Mouse (Mus musculus) common myeloid progenitor, adult 5-6 weeks (primary cell): ENCODE measurements around the gene Igdcc3. TPM values are rescaled to one million over a fixed set of nuclear protein-coding genes. Genes with fewer than 3 reads are reported as not detected.

Experiments used
- ATAC-seq: replicated peaks from 2 replicates; pipeline ENCODE4 v1.8.0; 2016; ENCODE audit warnings: low read depth, mild to moderate bottlenecking, moderate TSS enrichment, inconsistent platforms; ENCODE audit not compliant: poor library complexity, severe bottlenecking
- total RNA-seq: library from RNA; stranded (forward); fragments of 200-1000, 187-1606 nt; gene quantifications from 2 replicates; pipeline ENCODE4 v1.2.3, GENCODE M21; 2017

The Igdcc3 gene
- not detected in 2 replicates for total RNA-seq

GRCm38 (mm10) chr9:65140936-65141305 lies at the start of gene Igdcc3:
Igdcc3 (plus strand) TSS chr9:65141189.
- no peak for ATAC-seq

GRCm38 (mm10) chr9:65094237-65094636 lies 46.8 kb upstream of the Igdcc3 start:
- ATAC-seq = no peak

- ATAC-seq = no peak
Measured at GRCm38 (mm10) chr9:65100991-65101685, 39.9 kb upstream of the Igdcc3 start, which contains the start of gene Igdcc4. Igdcc4 (plus strand) TSS chr9:65101486.

GRCm38 (mm10) chr9:65101686-65102376 lies 39.2 kb upstream of the Igdcc3 start:
- ATAC-seq = peak; percentile 17; the same call in 1 of the 2 replicates

GRCm38 (mm10) chr9:65102377-65103172 lies 38.4 kb upstream of the Igdcc3 start:
- ATAC-seq = no peak

- ATAC-seq = no peak
Measured at GRCm38 (mm10) chr9:65103173-65103752, 37.7 kb upstream of the Igdcc3 start.

- no peak for ATAC-seq
Measured at GRCm38 (mm10) chr9:65106821-65107220, 34.2 kb upstream of the Igdcc3 start.

GRCm38 (mm10) chr9:65107893-65108292 lies 33.1 kb upstream of the Igdcc3 start:
- ATAC-seq = no peak

- ATAC-seq = no peak
Measured at GRCm38 (mm10) chr9:65109132-65110072, 31.6 kb upstream of the Igdcc3 start.

GRCm38 (mm10) chr9:65111698-65112097 lies 29.3 kb upstream of the Igdcc3 start:
- ATAC-seq = no peak

- ATAC-seq = peak; percentile 56
Measured at GRCm38 (mm10) chr9:65113694-65114093, 27.3 kb upstream of the Igdcc3 start.

GRCm38 (mm10) chr9:65115891-65116290 lies 25.1 kb upstream of the Igdcc3 start:
- no peak for ATAC-seq

GRCm38 (mm10) chr9:65117516-65117915 lies 23.5 kb upstream of the Igdcc3 start:
- ATAC-seq = no peak

- ATAC-seq = peak; percentile 82
Measured at GRCm38 (mm10) chr9:65120935-65121334, 20.1 kb upstream of the Igdcc3 start.

GRCm38 (mm10) chr9:65122545-65122944 lies 18.4 kb upstream of the Igdcc3 start:
- ATAC-seq = no peak

GRCm38 (mm10) chr9:65123552-65124168 lies 17.3 kb upstream of the Igdcc3 start:
- peak; percentile 62 for ATAC-seq

GRCm38 (mm10) chr9:65128123-65128815 lies 12.7 kb upstream of the Igdcc3 start:
- peak; percentile 70 for ATAC-seq

GRCm38 (mm10) chr9:65131717-65132116 lies 9.3 kb upstream of the Igdcc3 start:
- peak; percentile 71 for ATAC-seq
